Mouse (Mus musculus): Measurements from ENCODE around the gene Hip1.

Hip1 gene

DNA sequence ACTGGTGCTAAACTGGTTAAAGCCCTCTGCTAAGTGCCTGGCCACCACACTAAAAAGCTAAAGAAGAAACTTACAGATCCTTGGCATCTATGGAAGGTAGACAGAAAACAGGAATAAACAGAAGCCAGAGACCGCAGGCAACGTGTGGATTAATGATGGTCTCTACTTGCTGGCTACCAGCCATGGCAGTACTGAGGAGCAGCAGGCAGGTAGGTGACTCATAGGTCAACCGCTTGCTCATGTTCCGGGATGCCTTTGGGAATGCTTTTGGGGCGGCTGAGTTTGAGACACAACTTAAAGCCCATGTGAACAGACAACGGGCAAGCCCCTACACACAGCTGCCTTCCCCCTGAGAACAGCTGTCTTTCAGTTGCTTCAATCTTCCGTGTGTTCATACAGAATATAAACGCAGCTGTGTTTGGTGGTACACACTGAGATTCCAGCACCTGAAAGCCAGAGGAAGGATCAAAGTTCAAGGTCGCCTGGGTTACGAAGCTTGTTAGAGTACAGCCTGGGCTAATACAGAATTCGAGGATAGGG lies 13.5 kb downstream of the Hip1 start:
- no peak for DNase-seq (ENCODE audit: low spot score)

DNA sequence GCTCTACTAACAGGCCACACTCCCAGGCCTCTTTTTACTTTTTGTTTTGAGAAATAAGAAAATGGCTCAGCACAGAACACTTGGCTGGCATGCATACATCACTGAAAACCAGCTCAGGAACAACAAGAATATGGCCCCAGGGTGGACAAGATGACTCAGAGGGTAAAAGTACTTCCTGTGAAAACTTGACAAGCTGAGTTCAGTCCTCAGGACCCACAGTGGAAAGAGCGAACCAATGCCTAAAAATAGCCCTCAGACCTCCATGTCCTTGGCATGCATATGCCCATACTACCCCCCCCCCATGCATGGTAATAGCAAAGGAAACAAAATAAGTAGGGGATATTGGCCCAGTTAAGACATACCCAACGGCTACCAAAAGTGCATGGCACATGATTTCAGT lies 15.0 kb downstream of the Hip1 start:
- DNase-seq (ENCODE audit: low spot score): no peak

DNA sequence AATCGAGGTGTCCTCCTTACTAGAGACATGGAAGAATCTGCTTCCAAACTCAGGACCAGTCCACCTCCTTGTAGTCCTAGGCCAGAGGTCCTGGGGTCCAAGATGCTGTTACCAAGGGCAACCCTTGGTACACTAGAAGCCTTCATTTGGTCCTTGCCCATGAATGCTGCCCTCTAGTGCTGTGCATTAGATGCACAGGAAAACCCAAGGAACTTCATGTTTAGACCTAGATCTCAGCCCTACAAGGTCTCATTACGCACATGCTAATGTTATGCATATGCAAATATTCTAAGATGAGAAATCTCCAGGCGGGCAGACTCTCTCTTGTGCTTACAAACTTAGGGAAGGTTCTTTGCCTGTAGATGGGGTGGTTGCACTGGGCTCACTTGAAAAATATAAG lies 15.6 kb downstream of the Hip1 start:
- no peak for DNase-seq (ENCODE audit: low spot score)

DNA sequence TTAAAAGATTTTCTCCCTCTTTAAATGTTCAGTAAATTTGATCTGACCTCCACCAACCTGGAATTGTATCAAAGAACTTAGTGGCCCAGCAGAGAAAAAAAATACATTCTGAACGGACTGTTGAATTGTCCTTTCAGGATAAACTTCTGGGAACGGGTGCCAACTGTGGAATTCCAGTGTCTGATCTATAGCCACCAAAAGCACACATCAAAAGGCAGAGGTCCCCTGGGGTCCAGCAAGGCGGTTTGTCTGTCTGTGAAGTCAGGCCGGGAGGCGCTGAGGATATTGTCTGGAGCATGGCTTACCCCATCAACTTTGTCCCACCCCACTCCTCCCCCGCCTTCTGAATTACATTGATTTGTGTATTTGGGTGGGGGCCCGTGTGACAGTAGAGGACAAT lies 16.9 kb downstream of the Hip1 start:
- no peak for DNase-seq (ENCODE audit: low spot score)

DNA sequence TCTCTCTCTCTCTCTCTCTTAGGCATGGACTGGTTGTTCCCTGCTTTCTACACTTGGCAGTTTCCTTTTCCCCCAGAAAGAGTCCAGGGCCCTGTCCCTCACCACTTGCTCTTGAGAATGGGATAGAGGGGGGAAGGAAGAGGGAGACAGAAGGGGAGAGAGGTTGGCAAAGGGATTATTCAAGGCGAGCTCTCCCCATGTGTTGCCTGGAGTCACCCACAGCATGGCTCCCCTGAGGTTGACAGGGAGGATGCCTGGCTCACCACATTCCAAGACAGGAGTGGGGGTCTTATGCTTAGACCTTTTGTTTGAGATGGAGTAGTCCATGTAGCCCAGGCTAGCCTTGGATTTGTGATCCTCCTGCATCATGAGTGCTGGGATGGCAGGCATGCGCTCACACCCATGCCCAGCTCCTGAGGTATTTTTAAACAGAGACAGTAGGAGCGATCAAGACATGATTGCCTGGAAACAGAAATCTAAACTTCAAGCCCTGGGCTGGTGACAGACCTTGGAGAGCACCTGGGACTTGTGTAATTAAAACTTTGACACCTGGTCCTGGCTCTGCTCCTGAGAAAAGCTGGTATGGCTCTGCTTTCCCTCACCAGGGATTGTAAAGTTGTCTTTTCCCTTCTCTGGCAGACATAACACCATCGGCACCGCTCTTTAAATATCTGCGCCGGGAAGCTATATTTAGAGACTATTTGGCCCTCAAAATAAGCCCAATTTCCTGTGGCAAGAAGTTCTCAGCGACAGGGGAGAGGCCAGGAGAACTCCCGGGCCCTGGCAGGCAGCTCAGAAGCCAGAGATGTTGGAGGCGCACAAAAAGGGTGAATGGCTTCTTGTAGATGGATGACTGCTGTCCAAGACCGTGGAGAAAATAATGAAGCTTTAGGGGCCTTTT lies 20.0 kb downstream of the Hip1 start:
- DNase-seq (ENCODE audit: low spot score): no peak

DNA sequence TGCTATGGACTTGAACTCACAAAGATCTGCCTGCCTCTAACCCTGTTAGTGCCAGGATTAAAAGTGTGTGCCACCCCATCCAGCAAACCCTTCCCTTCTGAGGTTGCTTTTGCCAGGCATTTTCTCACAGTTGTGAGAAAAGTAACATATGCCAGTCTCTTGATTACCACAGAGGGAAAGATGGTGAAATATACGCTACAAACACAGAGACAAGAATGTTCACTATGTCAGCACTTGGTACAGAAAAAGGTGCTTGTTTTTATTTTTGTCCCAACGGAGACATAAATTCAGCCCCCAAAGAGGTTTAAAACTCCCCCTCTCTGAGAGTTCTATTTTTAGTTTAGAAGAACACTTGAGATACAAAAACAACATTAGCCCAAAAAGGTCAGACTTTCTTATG lies 20.8 kb downstream of the Hip1 start:
- no peak for DNase-seq (ENCODE audit: low spot score)

DNA sequence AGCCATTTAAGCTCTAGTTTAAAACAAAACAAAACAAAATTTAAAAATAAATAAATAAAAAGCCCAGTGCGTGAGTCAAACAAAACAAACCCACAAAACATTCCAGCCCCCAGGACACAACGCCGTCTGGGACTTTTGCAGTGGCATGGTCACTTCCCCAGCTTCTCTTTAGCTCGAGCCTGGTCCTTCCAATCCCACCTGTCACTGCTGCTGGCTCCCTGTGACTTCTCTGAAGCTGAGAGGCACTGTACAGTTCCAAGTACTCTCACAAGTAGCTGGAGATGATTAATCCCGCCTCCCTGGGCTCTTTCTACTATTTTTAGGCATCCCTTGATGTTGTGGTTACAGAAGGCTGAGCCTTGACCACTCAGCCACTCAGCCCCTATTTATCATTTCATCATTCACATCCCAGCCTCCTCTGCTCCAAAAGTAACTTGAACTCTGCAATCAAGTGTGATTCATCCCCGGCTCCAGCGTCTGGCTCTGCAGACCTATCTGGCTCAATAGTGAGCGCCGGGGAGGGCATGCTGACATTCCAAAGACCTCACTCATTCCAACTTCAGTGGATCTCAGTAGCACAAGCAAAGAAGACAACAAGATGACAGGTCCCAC lies 22.7 kb downstream of the Hip1 start:
- DNase-seq (ENCODE audit: low spot score): no peak

DNA sequence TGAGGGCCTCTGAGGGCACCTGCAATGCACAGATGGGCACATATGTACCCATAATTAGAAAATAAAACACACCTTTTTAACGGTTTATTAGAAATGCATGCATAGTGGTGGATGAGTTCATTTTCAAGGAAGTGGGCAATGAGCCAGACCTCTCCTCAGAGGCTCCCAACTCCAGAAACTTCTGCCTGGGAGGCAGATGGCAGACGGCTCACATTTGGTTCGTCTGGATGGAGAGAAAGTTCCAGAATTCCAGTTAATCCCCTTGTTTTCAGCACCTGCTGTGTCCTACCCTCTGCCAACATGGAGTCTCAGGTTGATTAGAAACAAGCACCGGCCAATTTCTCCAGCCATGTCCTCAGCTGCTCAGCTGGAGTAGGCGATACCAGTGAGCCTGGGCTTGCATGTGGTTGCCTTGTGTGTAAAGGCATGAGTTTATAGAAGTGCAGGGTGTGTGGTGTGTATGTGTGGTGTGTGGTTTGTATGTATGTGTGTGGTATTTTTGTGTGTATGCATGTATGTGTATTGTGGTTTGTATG lies 27.5 kb downstream of the Hip1 start:
- DNase-seq (ENCODE audit: low spot score): no peak

DNA sequence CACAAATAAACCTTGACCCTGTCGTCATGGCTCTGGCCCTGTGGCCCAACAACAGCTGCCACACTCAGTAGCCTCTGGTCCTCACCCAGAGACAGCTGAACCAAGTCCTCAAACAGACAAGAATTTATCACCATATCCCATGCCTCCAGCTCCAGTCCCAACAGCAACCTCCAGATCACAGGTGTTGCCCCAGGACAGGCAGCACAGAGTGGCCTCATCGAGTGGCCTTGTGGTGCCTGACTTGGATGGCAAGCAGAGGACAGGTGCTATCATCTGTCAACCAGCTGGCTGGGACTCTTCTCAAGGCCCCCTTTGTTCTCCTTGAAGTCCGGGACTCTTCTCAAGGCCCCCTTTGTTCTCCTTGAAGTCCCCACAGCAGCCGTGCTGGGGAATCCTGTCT lies 31.8 kb downstream of the Hip1 start:
- no peak for DNase-seq (ENCODE audit: low spot score)

DNA sequence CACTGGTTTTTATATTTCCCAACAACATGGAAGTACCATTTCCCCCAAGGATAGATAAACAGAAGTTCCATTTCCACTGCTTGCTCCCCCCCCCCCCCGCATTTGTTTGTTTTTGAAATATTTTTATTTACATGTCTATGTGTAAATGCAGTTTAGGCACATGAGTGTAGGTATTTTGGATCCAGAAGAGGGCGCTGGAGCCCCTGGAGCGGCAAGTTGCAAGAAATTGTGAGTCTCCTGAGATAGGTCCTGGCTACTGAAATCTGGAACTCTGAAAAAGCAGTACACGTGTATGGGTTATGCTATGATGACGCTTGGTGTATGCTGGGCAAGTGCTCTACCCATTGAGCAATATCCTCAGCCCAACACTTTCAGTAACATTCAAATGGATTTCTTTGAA lies 33.8 kb downstream of the Hip1 start:
- no peak for DNase-seq (ENCODE audit: low spot score)

DNA sequence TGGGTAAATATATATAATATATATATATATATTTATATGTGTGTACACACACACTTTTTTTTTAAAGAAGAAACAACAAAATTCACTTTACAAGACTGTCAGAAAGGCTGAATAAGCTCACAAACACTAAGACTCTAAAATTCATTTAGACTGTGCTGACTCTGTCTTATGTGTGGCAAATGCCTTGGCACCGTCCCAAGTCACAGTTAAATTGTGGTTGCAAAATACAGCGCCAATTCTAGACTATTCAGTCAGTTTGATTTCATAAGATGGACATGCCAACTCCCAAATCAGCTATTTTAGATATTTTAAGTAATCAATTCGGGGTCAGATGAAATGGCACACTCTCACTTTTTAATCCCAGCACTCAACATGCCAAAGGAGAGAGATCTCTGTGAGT lies 36.6 kb downstream of the Hip1 start:
- DNase-seq (ENCODE audit: low spot score): no peak

DNA sequence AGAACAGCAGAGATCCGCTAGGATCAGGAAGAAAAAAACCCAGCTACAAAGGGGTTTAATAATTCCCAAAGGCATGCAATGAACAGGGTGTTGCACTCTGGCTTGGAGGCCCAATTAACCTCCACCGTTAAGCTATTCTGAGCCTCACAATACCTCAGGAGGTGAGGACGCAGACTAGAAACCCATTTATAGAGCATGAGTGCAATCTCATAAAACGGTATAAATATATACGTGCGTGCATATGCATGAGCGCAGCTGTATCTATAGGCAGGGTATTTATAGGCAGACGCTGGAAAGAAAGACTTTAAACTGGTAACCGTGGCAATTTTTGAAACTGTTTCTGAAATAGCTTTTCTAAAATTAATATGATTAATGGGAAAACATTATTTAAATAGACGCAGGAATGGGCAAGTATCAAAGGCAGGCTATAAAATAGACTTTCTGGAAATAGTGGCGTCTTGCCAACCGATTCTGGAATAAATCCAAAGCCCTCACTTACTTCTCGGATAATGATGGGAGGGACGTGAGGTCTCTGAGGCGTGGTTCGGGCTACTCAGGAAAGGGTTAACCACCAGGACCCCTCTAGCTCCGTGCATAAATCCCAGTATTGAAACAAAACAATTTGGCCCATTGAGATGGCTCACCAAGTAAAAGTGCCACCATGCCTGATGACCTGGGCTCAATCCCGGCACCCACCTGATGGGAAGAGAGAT lies 37.2 kb downstream of the Hip1 start:
- no peak for DNase-seq (ENCODE audit: low spot score)

DNA sequence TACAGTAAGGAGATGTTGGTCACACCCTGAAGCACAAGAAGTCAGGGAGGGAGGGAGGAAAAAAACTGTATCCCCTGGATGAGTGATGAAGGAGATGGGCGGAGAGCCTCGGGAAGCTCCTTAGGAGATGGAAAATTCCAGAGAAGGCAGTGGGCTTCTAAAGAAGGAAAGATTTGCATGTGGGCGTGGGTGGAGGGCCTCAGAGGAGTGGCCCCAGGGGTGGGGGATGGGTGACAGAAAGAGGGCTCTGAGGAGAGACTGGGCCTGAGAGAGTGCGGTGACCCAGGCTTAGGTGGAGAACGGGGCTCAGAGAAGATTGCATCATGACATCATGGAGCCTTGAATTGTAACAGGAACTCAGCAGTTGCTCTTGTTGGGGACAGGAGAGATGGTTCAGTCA lies 39.5 kb downstream of the Hip1 start:
- DNase-seq (ENCODE audit: low spot score): no peak

DNA sequence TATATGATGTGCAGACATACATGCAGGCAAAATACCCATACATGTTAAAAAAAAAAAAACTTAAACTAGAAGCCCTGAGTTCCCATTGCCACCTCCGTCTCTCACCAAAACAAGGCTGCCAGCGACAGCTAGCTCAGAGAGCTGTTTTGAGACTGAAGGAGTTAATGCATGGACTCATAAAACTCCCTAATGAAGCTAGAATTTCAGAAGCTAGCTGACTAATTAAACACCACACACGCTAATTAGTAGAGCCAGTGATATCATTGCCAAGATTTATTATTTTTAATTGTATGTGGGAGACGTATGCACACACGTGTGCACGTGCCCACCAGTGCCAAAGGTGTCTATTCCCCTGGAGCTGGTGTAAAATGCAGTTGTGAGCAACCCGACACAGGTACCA lies 42.0 kb downstream of the Hip1 start:
- DNase-seq (ENCODE audit: low spot score): no peak

DNA sequence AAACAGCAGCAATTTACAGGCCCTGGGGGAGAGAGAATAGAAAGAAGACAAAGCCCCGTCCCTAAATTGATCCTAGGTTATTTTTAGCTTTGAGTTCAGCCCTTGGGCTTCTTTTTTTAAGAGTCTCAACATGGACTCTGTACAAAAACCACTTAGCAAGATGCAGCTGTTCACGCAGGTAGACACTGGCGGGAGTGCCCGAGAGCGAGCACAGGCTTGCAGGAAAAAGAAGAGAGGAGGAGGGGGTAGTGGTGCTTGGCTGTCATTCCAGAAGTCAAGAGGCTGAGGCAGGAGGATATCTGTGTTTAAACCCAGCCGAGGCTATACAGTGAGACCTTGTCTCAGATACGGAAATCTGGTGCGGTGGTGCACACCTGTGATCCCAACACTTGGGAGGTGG lies 42.9 kb downstream of the Hip1 start:
- DNase-seq (ENCODE audit: low spot score): no peak

DNA sequence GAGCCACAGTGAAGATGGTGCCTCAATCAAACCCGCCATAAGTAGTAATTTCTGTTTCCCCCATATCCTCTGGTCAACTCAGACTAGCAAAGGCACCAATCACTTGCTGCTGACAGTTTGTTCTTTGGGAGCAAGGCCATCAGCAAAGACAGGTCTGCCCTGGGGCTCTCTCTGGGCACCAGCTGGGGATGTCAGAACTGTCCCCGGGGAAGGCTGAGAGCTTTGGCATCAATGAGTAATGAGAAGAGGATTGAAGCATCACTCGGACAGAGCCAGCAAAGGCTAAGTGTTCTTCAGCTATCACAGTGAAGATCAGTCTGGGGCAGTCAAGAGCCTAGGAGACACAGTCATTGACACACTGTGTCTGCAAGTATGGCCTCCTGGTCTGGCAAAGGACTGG lies 46.0 kb downstream of the Hip1 start:
- no peak for DNase-seq (ENCODE audit: low spot score)

DNA sequence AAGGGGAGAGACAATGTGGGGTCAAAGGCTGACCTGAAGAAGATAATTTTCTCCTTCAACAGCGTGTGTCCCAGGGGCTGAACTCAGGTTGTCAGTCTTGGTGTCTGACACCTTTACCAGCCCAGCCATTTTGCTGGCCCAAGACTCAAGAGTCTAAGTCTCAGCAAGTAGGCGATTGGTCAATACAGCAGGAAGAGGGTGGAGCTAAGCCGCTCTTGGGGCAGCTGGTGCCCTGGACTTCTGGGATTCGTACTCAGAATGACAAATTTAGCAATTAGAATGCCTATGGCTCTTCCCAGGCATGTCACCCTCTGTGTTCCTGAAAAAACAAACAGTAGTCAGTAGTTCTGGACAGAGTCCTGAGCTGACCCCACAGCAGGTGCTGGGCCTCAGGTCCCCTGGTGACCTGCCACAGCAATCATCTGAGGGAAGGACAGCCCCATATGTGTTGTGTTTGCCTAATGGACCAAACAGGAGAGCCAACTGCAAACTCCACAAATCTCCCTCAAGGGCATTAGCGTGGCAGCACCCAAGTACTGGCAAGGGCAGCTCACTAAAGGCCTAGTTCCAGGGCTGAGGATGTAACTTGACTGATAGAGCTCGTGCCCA lies 47.5 kb downstream of the Hip1 start:
- no peak for DNase-seq (ENCODE audit: low spot score)

DNA sequence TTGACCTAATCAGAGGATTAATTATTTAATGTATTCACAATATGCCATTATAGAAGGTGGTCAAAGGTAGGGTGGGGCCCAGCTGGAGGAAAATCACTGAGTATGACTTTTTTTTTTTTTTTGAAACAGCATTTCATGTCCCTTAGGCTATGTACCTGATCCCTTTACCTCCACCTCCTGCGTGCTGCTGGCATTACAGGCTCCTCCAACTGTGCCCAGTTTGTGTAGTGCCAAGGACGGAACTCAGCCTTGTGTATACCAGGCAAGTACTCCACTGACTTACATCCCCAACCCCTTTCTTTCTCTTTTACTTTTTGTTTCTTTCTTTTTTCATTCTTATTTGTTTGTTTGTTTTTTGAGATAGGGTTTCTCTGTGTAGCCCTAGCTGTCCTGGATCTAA lies 48.4 kb downstream of the Hip1 start:
- no peak for DNase-seq (ENCODE audit: low spot score)

DNA sequence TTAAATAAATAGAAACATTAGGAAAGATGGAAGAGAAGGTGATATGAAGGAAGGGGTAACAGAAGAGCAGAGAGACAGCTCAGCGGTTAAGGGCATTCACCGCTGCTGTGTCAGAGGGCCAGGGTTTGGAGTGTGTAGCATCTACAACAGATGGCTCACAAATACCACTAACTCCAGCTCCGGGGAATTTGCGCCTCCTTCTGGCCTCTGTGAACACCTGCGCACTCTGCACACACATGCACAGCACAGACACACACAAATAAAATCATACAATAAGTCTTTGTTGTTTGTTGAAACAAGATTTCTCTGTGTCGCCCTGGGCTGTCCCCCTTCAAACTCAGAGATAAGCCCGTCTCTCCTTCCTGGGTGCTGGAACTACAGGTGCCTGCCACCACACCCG lies 49.4 kb downstream of the Hip1 start:
- no peak for DNase-seq (ENCODE audit: low spot score)

DNA sequence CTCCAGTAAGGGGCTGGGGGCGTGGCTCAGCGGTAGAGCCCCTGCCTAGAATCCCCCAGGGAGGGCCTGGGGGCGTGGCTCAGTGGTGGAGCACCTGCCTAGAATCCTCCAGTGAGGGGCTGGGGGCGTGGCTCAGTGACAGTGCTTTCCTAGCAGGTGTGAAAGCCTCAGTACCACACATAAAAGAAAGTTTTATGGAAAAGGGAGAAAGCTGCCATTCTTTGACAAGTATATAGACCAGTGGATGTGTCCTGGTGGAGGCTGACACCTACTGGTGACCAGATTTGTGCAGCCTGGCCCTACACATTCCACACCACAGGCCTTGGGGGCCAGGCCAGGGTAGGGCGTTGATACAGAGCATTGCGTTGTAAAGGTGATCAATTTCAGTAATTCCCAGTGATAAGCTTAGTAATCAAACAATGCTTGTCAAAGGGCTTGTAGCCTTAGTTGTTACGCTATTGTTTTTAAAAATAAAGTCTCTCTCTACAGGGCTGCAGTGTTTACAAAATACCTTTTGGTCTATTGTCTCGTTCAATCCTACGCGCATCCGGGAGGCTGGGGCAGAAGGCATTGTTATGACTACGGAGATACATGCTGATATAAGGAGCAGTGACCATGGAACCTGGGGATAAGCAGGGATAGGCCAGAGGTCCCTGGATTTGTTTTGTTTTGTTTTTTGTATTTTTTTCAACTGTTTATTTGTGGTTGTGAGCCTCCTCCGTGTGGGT lies 50.6 kb downstream of the Hip1 start:
- DNase-seq (ENCODE audit: low spot score): no peak

DNA sequence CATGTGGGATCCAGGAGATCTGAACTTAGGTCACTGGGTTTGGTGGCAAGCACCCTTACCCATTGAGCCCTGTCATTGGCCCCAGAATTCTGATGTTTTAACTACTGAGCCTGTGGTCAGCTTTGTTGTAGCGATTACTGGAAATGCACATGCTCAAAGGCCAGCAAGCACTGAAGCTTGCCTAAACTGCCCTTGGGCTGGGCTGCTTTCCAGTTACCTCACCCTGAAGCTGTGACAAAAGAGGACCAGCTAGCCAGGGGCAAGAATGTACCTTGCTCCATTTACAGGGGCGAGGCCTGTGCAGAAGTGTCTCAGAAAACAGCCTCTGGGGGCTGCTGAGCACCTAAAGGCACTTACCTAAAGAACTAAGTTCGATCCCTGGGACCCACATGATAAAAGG lies 51.8 kb downstream of the Hip1 start:
- no peak for DNase-seq (ENCODE audit: low spot score)

DNA sequence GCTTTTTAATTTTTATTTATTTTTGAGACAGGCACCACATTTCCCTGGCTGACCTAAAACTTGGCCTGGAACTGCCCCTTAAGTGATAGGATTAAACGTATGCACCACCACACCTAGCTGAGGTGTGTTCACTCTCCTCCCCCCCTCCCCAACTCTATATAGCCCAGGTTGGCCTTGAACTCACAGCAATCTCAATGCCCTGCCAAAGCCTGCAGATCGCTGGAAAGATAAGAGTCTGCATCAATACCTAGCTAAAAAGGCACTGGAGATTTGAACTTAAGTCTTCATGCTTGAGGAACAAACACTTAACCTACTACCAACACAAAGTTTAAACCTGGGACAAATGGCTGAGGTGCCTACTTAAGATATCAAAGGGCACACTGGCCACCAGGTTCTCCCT lies 52.8 kb downstream of the Hip1 start:
- DNase-seq (ENCODE audit: low spot score): no peak

Data from urinary bladder, postnatal 25 days (tissue).